Comparison of ENCODE assay signal across 11 mouse cellular contexts in the genomic region with DNA sequence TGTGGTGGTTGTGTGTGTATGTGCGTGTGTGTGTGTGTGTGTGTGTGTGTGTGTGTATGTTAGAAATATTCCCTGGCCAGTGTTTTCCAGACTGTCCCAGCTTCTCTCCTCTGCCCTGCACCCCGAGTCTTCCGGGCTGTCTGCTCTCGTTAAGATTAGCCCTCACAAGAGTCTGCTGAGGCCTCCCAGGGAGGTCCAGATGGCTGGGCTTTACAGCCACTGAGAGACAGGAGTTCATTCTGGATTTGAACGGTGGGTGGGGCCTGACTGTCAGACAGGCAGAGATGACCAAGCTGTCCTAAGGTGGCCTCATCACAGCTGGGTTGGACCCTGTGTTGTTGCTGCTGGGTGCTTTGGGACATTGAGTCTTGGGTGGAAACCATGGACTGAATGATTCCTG. TPM values are rescaled to one million over a fixed set of nuclear protein-coding genes. Genes with fewer than 3 reads are reported as not detected.
DNase-seq lines count a peak whose midpoint lies in the region; ATAC-seq lines count a peak whose summit lies in the region.
"Had no signal": no experiment of that assay in that cellular context is flagged by ENCODE, and none has a peak within 500 bp of the region (broad histone marks: within the 10 kb centered on the region; RNA-seq: fewer than 3 reads in every experiment).

No protein-coding gene starts in this region.

- peak; percentile 47 for DNase-seq in embryonic facial prominence, embryonic 14.5 days (ENCODE audit: low spot score)
- DNase-seq in embryonic facial prominence, embryonic 10.5 days (ENCODE audit: low spot score): no peak
- no peak for DNase-seq in midbrain, embryonic 10.5 days (ENCODE audit: low spot score)
- DNase-seq in kidney, postnatal 4 days: peak; percentile 70 to 75
- DNase-seq in layer of hippocampus, adult 18-20 months (ENCODE audit: low spot score in 2 of 2): no peak

- H3K27ac ChIP-seq in embryonic facial prominence, embryonic 14.5 days (replicated peaks; ENCODE audit: low read depth, low read length): no peak overlapping the region
- H3K27ac ChIP-seq in embryonic facial prominence, embryonic 10.5 days (replicated peaks): no peak overlapping the region
- 0 out of 2 replicates have a peak overlapping the region, but pooled peaks have one; percentile 25 for H3K27ac ChIP-seq in midbrain, embryonic 10.5 days (replicated peaks)
- H3K27ac ChIP-seq in midbrain, embryonic 15.5 days: no peak overlapping the region
- H3K27ac ChIP-seq in stomach, embryonic 14.5 days (ENCODE audit: low read length): peak overlapping the region; percentile 48; the same call in 1 of the 2 replicates
- no peak overlapping the region for H3K27ac ChIP-seq in hindbrain, embryonic 13.5 days
- H3K27ac ChIP-seq: liver, embryonic 15.5 days had no signal

- 40% methylated on average over 5 of the region's 5 CpGs for WGBS in embryonic facial prominence, embryonic 14.5 days
- 46% methylated on average over 5 of the region's 5 CpGs for WGBS in embryonic facial prominence, embryonic 10.5 days
- WGBS in midbrain, embryonic 10.5 days: 62% methylated on average over 5 of the region's 5 CpGs
- 43% methylated on average over 5 of the region's 5 CpGs for WGBS in midbrain, embryonic 15.5 days
- WGBS in stomach, embryonic 14.5 days: 31% methylated on average over 5 of the region's 5 CpGs
- 54% methylated on average over 5 of the region's 5 CpGs for WGBS in hindbrain, embryonic 13.5 days

- H3K36me3 ChIP-seq in embryonic facial prominence, embryonic 14.5 days (ENCODE audit: control insufficient read depth, insufficient read depth, low read length): no peaks in the 10 kb centered on the region
- H3K36me3 ChIP-seq in embryonic facial prominence, embryonic 10.5 days (replicated peaks): no peaks in the 10 kb centered on the region
- no peaks in the 10 kb centered on the region for H3K36me3 ChIP-seq in midbrain, embryonic 10.5 days
- H3K36me3 ChIP-seq in midbrain, embryonic 15.5 days (replicated peaks): no peaks in the 10 kb centered on the region
- H3K36me3 ChIP-seq in stomach, embryonic 14.5 days (ENCODE audit: control insufficient read depth, insufficient read depth, low read length): no peaks in the 10 kb centered on the region
- H3K36me3 ChIP-seq in hindbrain, embryonic 13.5 days: no peaks in the 10 kb centered on the region
- H3K36me3 ChIP-seq: liver, embryonic 15.5 days had no signal

- H3K9ac ChIP-seq in embryonic facial prominence, embryonic 14.5 days (ENCODE audit: low read depth, low read length): no peak overlapping the region
- no peak overlapping the region for H3K9ac ChIP-seq in midbrain, embryonic 15.5 days
- H3K9ac ChIP-seq in stomach, embryonic 14.5 days (replicated peaks; ENCODE audit: low read depth, low read length): no peak overlapping the region
- H3K9ac ChIP-seq in hindbrain, embryonic 13.5 days: no peak overlapping the region
- H3K9ac ChIP-seq: liver, embryonic 15.5 days had no signal

- peaks cover 7% of the 10 kb centered on the region; the same call in 1 of the 2 replicates for H3K4me1 ChIP-seq in embryonic facial prominence, embryonic 14.5 days (ENCODE audit: control insufficient read depth, insufficient read depth, low read length)
- H3K4me1 ChIP-seq in embryonic facial prominence, embryonic 10.5 days: peaks cover 18% of the 10 kb centered on the region
- H3K4me1 ChIP-seq in midbrain, embryonic 10.5 days: peaks cover 14% of the 10 kb centered on the region
- no peaks in the 10 kb centered on the region for H3K4me1 ChIP-seq in midbrain, embryonic 15.5 days
- peaks cover 11% of the 10 kb centered on the region for H3K4me1 ChIP-seq in stomach, embryonic 14.5 days (ENCODE audit: control insufficient read depth, insufficient read depth, low read length)
- no peaks in the 10 kb centered on the region for H3K4me1 ChIP-seq in hindbrain, embryonic 13.5 days (replicated peaks)
- H3K4me1 ChIP-seq: liver, embryonic 15.5 days had no signal

- no peak overlapping the region for H3K4me3 ChIP-seq in embryonic facial prominence, embryonic 14.5 days (ENCODE audit: low read depth, low read length)
- no peak overlapping the region for H3K4me3 ChIP-seq in embryonic facial prominence, embryonic 10.5 days
- no peak overlapping the region for H3K4me3 ChIP-seq in midbrain, embryonic 10.5 days
- no peak overlapping the region for H3K4me3 ChIP-seq in midbrain, embryonic 15.5 days
- H3K4me3 ChIP-seq in stomach, embryonic 14.5 days (ENCODE audit: low read depth, low read length): no peak overlapping the region
- no peak overlapping the region for H3K4me3 ChIP-seq in hindbrain, embryonic 13.5 days
- H3K4me3 ChIP-seq: liver, embryonic 15.5 days had no signal

- no peaks in the 10 kb centered on the region for H3K9me3 ChIP-seq in embryonic facial prominence, embryonic 14.5 days (ENCODE audit: control insufficient read depth, low read length)
- no peaks in the 10 kb centered on the region for H3K9me3 ChIP-seq in embryonic facial prominence, embryonic 10.5 days
- H3K9me3 ChIP-seq in midbrain, embryonic 10.5 days (replicated peaks): no peaks in the 10 kb centered on the region
- no peaks in the 10 kb centered on the region for H3K9me3 ChIP-seq in midbrain, embryonic 15.5 days
- H3K9me3 ChIP-seq in stomach, embryonic 14.5 days (ENCODE audit: control insufficient read depth, low read depth, low read length): no peaks in the 10 kb centered on the region
- H3K9me3 ChIP-seq in hindbrain, embryonic 13.5 days: no peaks in the 10 kb centered on the region
- H3K9me3 ChIP-seq: liver, embryonic 15.5 days had no signal

- no peaks in the 10 kb centered on the region for H3K27me3 ChIP-seq in embryonic facial prominence, embryonic 14.5 days (replicated peaks; ENCODE audit: control insufficient read depth, insufficient read depth, low read length)
- no peaks in the 10 kb centered on the region for H3K27me3 ChIP-seq in embryonic facial prominence, embryonic 10.5 days (replicated peaks; ENCODE audit: low read depth, poor library complexity, severe bottlenecking)
- H3K27me3 ChIP-seq in midbrain, embryonic 10.5 days (ENCODE audit: low read depth, poor library complexity, severe bottlenecking): peaks cover 5% of the 10 kb centered on the region; the same call in 1 of the 2 replicates
- H3K27me3 ChIP-seq in midbrain, embryonic 15.5 days (replicated peaks): no peaks in the 10 kb centered on the region
- no peaks in the 10 kb centered on the region for H3K27me3 ChIP-seq in stomach, embryonic 14.5 days (ENCODE audit: control insufficient read depth, insufficient read depth, low read length)
- no peaks in the 10 kb centered on the region for H3K27me3 ChIP-seq in hindbrain, embryonic 13.5 days
- H3K27me3 ChIP-seq: liver, embryonic 15.5 days had no signal

- ATAC-seq in embryonic facial prominence, embryonic 14.5 days (ENCODE audit: low read depth): no peak
- ATAC-seq in midbrain, embryonic 15.5 days (replicated peaks): no peak
- ATAC-seq in stomach, embryonic 14.5 days (ENCODE audit: insufficient number of reproducible peaks, insufficient read depth, low FRiP score, low read depth): peak; percentile 66; the same call in 1 of the 2 replicates
- no peak for ATAC-seq in hindbrain, embryonic 13.5 days (ENCODE audit: low FRiP score)

- no peak overlapping the region for H3K4me2 ChIP-seq in embryonic facial prominence, embryonic 14.5 days (ENCODE audit: low read depth, low read length)
- no peak overlapping the region for H3K4me2 ChIP-seq in midbrain, embryonic 15.5 days
- no peak overlapping the region for H3K4me2 ChIP-seq in stomach, embryonic 14.5 days (replicated peaks; ENCODE audit: low read depth, low read length)
- H3K4me2 ChIP-seq in hindbrain, embryonic 13.5 days: no peak overlapping the region
- H3K4me2 ChIP-seq: liver, embryonic 15.5 days had no signal

RNA-seq across cellular contexts. Expression of a gene that starts 28.8 kb away (rescaled TPM):
- polyA plus RNA-seq in embryonic facial prominence, embryonic 14.5 days (2014; fragmentation: Nextera tagmentation; extraction: Ambion mirVana): not detected in 2 replicates
- not detected in 2 replicates for polyA plus RNA-seq in embryonic facial prominence, embryonic 10.5 days (2016; fragmentation: Nextera tagmentation; extraction: Ambion mirVana)
- polyA plus RNA-seq in midbrain, embryonic 10.5 days (2016; fragmentation: Nextera tagmentation; extraction: Ambion mirVana): not detected in 2 replicates
- not detected in 2 replicates for polyA plus RNA-seq in midbrain, embryonic 15.5 days (2015; fragmentation: Nextera tagmentation; extraction: Ambion mirVana)
- polyA plus RNA-seq in stomach, embryonic 14.5 days (2014; fragmentation: Nextera tagmentation; extraction: Ambion mirVana): not detected in 2 replicates
- total RNA-seq in layer of hippocampus, adult 18-20 months (2021): not detected
- not detected in 2 replicates for polyA plus RNA-seq in hindbrain, embryonic 13.5 days (2015; fragmentation: Nextera tagmentation; extraction: Ambion mirVana)
- total RNA-seq: gastrocnemius, postnatal 4 days; layer of hippocampus, adult 8-10 months had no signal
- polyA plus RNA-seq: liver, embryonic 15.5 days had no signal

RNA-seq across cellular contexts. Expression of a gene that starts 40.6 kb away (rescaled TPM):
- 0.45 and 0.54 TPM in 2 replicates for polyA plus RNA-seq in embryonic facial prominence, embryonic 14.5 days (2014; fragmentation: Nextera tagmentation; extraction: Ambion mirVana)
- polyA plus RNA-seq in embryonic facial prominence, embryonic 10.5 days (2016; fragmentation: Nextera tagmentation; extraction: Ambion mirVana): not detected in 2 replicates
- not detected in 2 replicates for polyA plus RNA-seq in midbrain, embryonic 10.5 days (2016; fragmentation: Nextera tagmentation; extraction: Ambion mirVana)
- polyA plus RNA-seq in midbrain, embryonic 15.5 days (2015; fragmentation: Nextera tagmentation; extraction: Ambion mirVana): 0.05 TPM in 1 of 2 replicates, not detected in the other
- polyA plus RNA-seq in stomach, embryonic 14.5 days (2014; fragmentation: Nextera tagmentation; extraction: Ambion mirVana): 0.09 and 0.27 TPM in 2 replicates
- total RNA-seq in layer of hippocampus, adult 18-20 months (2021): under 1 TPM; 0.15 to 0.17 TPM
- not detected in 2 replicates for polyA plus RNA-seq in hindbrain, embryonic 13.5 days (2015; fragmentation: Nextera tagmentation; extraction: Ambion mirVana)
- total RNA-seq: gastrocnemius, postnatal 4 days had no signal

Comparison
In these comparisons a context has a peak if more than half of its experiments do, and no peak if none do; other contexts are left out.
1. DNase-seq: peak in embryonic facial prominence, embryonic 14.5 days (single experiment) and kidney, postnatal 4 days (2 of 2); none in embryonic facial prominence, embryonic 10.5 days (single experiment), midbrain, embryonic 10.5 days (single experiment) and layer of hippocampus, adult 18-20 months (0 of 2).
2. H3K27ac ChIP-seq: peak in midbrain, embryonic 10.5 days (single experiment) and stomach, embryonic 14.5 days (single experiment); none in embryonic facial prominence, embryonic 14.5 days (single experiment), embryonic facial prominence, embryonic 10.5 days (single experiment), midbrain, embryonic 15.5 days (single experiment) and hindbrain, embryonic 13.5 days (single experiment).